Mouse (Mus musculus) small intestine, adult 2 months (tissue): ENCODE results near the gene Stat3. TPM values are rescaled to one million over a fixed set of nuclear protein-coding genes. Genes with fewer than 3 reads are reported as not detected.

ENCODE experiments used
- H3K27ac ChIP-seq: fragments of 200-500 bp; 2 replicates; pipeline ENCODE4 v1.5.1; 2012; ENCODE audit warnings: low read depth, low read length, control low read depth, inconsistent platforms; ENCODE audit not compliant: insufficient read depth
- H3K27me3 ChIP-seq: fragments of 200-500 bp; 2 replicates; pipeline ENCODE4 v1.6.1; 2012; ENCODE audit warnings: mild to moderate bottlenecking, moderate library complexity, low read length, inconsistent platforms; ENCODE audit not compliant: control insufficient read depth, insufficient read depth
- H3K36me3 ChIP-seq: fragments of 200-500 bp; 2 replicates; pipeline ENCODE4 v1.6.1; 2012; ENCODE audit warnings: mild to moderate bottlenecking, low read length, control low read depth, inconsistent platforms; ENCODE audit not compliant: control insufficient read depth, insufficient read depth
- H3K4me1 ChIP-seq: fragments of 200-500 bp; 2 replicates; pipeline ENCODE4 v1.6.1; 2012; ENCODE audit warnings: low read length, inconsistent platforms, mixed read lengths; ENCODE audit not compliant: control insufficient read depth, insufficient read depth, insufficient read length
- H3K4me3 ChIP-seq: fragments of 200-500 bp; 2 replicates; pipeline ENCODE4 v1.5.1; 2012; ENCODE audit warnings: low read depth, mild to moderate bottlenecking, control low read depth, inconsistent platforms, low read length, moderate library complexity
- CTCF ChIP-seq: fragments of 200-500 bp; IDR thresholded peaks from 2 replicates; pipeline ENCODE4 v1.5.1; 2012; ENCODE audit warnings: low read depth, mild to moderate bottlenecking, control low read depth, inconsistent platforms, low read length, moderate library complexity, mixed read lengths; ENCODE audit not compliant: insufficient replicate concordance, insufficient read length; ENCODE audit errors: extremely low read depth
- POLR2A ChIP-seq: fragments of 200-500 bp; IDR thresholded peaks from 2 replicates; pipeline ENCODE4 v1.6.1; 2012; ENCODE audit warnings: low read depth, mild to moderate bottlenecking, control low read depth, inconsistent platforms, low read length, moderate library complexity
- WGBS: fragments of 180-500 bp; shearing (Covaris S2); methylation state at CpG from one replicate; pipeline ENCODE4 v1.1.7; 2018; 5-methylcytosine and 5-hydroxymethylcytosine counted together
- polyA plus RNA-seq: library from polyadenylated mRNA; depleted of rRNA; stranded (reverse); fragments of >200 nt; gene quantifications from 2 replicates; pipeline ENCODE4 v1.2.3, GENCODE M21; 2012

Gene Stat3
- polyA plus RNA-seq, 1 experiment: 106 TPM

GRCm38 (mm10) chr11:100891256-100892123 is 47.9 kb downstream of the Stat3 start:
- H3K36me3 ChIP-seq: peaks cover 78% of the 10 kb centered on the region
- H3K27me3 ChIP-seq: no peaks in the 10 kb centered on the region
- TF ChIP-seq POLR2A: no peak
- no peak for TF ChIP-seq CTCF
- no peaks in the 10 kb centered on the region for H3K4me1 ChIP-seq
- no peak overlapping the region for H3K27ac ChIP-seq
- H3K4me3 ChIP-seq: no peak overlapping the region
- 76% methylated on average over 15 of the region's 15 CpGs for WGBS

- peaks cover 79% of the 10 kb centered on the region for H3K36me3 ChIP-seq
- no peak overlapping the region for H3K27ac ChIP-seq
- 89% methylated on average over 6 of the region's 6 CpGs for WGBS
- H3K4me1 ChIP-seq: 0 out of 2 replicates have a peak, but pooled peaks cover 3% of the 10 kb centered on the region
- TF ChIP-seq CTCF (no peak), POLR2A (no peak)
- H3K27me3 ChIP-seq: no peaks in the 10 kb centered on the region
- H3K4me3 ChIP-seq: no peak overlapping the region
Observed at GRCm38 (mm10) chr11:100890481-100890880, 48.9 kb downstream of the Stat3 start.

- H3K27me3 ChIP-seq: no peaks in the 10 kb centered on the region
- 74% methylated on average over 10 of the region's 10 CpGs for WGBS
- TF ChIP-seq CTCF: no peak
- TF ChIP-seq POLR2A: no peak
- H3K36me3 ChIP-seq: peaks cover 69% of the 10 kb centered on the region
- H3K4me1 ChIP-seq: 0 out of 2 replicates have a peak, but pooled peaks cover 3% of the 10 kb centered on the region
- H3K4me3 ChIP-seq: no peak overlapping the region
- no peak overlapping the region for H3K27ac ChIP-seq
Observed at GRCm38 (mm10) chr11:100888348-100888820, 51.0 kb downstream of the Stat3 start.

- WGBS: 81% methylated on average over 3 of the region's 3 CpGs
- no peak overlapping the region for H3K4me3 ChIP-seq
- no peak overlapping the region for H3K27ac ChIP-seq
- TF ChIP-seq POLR2A (no peak), CTCF (no peak)
- H3K27me3 ChIP-seq: no peaks in the 10 kb centered on the region
- peaks cover 62% of the 10 kb centered on the region for H3K36me3 ChIP-seq
- H3K4me1 ChIP-seq: 0 out of 2 replicates have a peak, but pooled peaks cover 3% of the 10 kb centered on the region
Observed at GRCm38 (mm10) chr11:100887764-100888163, 51.6 kb downstream of the Stat3 start.

- Histone ChIP-seq H3K27ac (no peak overlapping the region), H3K27me3 (no peaks in the 10 kb centered on the region), H3K4me3 (no peak overlapping the region), H3K36me3 (peaks cover 57% of the 10 kb centered on the region), H3K4me1 (0 out of 2 replicates have a peak, but pooled peaks cover 3% of the 10 kb centered on the region)
- TF ChIP-seq POLR2A (no peak), CTCF (no peak)
- 93% methylated on average over 4 of the region's 4 CpGs for WGBS
Observed at GRCm38 (mm10) chr11:100887236-100887635, 52.1 kb downstream of the Stat3 start.

GRCm38 (mm10) chr11:100886188-100886740 is 53.1 kb downstream of the Stat3 start:
- no peak overlapping the region for H3K4me3 ChIP-seq
- H3K27me3 ChIP-seq: no peaks in the 10 kb centered on the region
- 0 out of 2 replicates have a peak, but pooled peaks cover 3% of the 10 kb centered on the region for H3K4me1 ChIP-seq
- H3K27ac ChIP-seq: no peak overlapping the region
- TF ChIP-seq POLR2A (no peak), CTCF (no peak)
- WGBS: 26% methylated on average over 8 of the region's 8 CpGs
- H3K36me3 ChIP-seq: peaks cover 49% of the 10 kb centered on the region

- Histone ChIP-seq H3K27me3 (no peaks in the 10 kb centered on the region), H3K36me3 (peaks cover 41% of the 10 kb centered on the region), H3K4me3 (no peak overlapping the region), H3K4me1 (0 out of 2 replicates have a peak, but pooled peaks cover 3% of the 10 kb centered on the region), H3K27ac (no peak overlapping the region)
- TF ChIP-seq POLR2A (no peak), CTCF (no peak)
Observed at GRCm38 (mm10) chr11:100885472-100885871, 53.9 kb downstream of the Stat3 start.
